Comparison of ENCODE assay signal across 8 mouse cellular contexts in genomic region chr9:58873541-58874324, GRCm38 (mm10). TPM values are rescaled to one million over a fixed set of nuclear protein-coding genes. Genes with fewer than 3 reads are reported as not detected.
A peak's percentile ranks its signal among the peaks of the same experiment; 100 is the strongest.
DNase-seq lines count a peak whose midpoint lies in the region; ATAC-seq and TF ChIP-seq lines count a peak whose summit lies in the region.

No protein-coding gene starts in this region.

- H3K4me2 ChIP-seq in heart, embryonic 12.5 days: no peak overlapping the region
- no peak overlapping the region for H3K4me2 ChIP-seq in stomach, embryonic 16.5 days (ENCODE audit: low read depth, low read length)

- in situ Hi-C loops in Patski (cut with MboI; ENCODE audit: low pct_unique_long_range_greater_than_20kb): loop anchor here (5.0 to 25.0 kb wide), 4 partner anchors 166 to 536 kb away; no protein-coding TSS in a partner anchor

- H3K4me1 ChIP-seq in heart, embryonic 12.5 days (replicated peaks): peaks cover 12% of the 10 kb centered on the region
- no peaks in the 10 kb centered on the region for H3K4me1 ChIP-seq in midbrain, embryonic 10.5 days
- H3K4me1 ChIP-seq in stomach, embryonic 16.5 days (ENCODE audit: control insufficient read depth, insufficient read depth, low read length): no peaks in the 10 kb centered on the region

- H3K4me3 ChIP-seq in heart, embryonic 12.5 days: no peak overlapping the region
- H3K4me3 ChIP-seq in midbrain, embryonic 10.5 days: no peak overlapping the region
- no peak overlapping the region for H3K4me3 ChIP-seq in stomach, embryonic 16.5 days (replicated peaks; ENCODE audit: low read length)

- no peaks in the 10 kb centered on the region for H3K9me3 ChIP-seq in heart, embryonic 12.5 days (replicated peaks)
- no peaks in the 10 kb centered on the region for H3K9me3 ChIP-seq in midbrain, embryonic 10.5 days (replicated peaks)
- H3K9me3 ChIP-seq in stomach, embryonic 16.5 days (replicated peaks; ENCODE audit: control insufficient read depth, low read length): no peaks in the 10 kb centered on the region

- POLR2A ChIA-PET in Patski (lab: Charles Lee): no interaction called here

- peaks cover 32% of the 10 kb centered on the region for H3K36me3 ChIP-seq in heart, embryonic 12.5 days
- peaks cover 52% of the 10 kb centered on the region for H3K36me3 ChIP-seq in midbrain, embryonic 10.5 days
- H3K36me3 ChIP-seq in stomach, embryonic 16.5 days (ENCODE audit: control insufficient read depth, insufficient read depth, low read length): peaks cover 7% of the 10 kb centered on the region; the same call in 1 of the 2 replicates

- no peak overlapping the region for H3K9ac ChIP-seq in heart, embryonic 12.5 days
- H3K9ac ChIP-seq in stomach, embryonic 16.5 days (ENCODE audit: low read length): no peak overlapping the region

- TF ChIP-seq CTCF in Patski (IDR thresholded peaks at IDR 0.05): peak; percentile 83

- WGBS in heart, embryonic 12.5 days: 36% methylated on average over 10 of the region's 10 CpGs
- 53% methylated on average over 10 of the region's 10 CpGs for WGBS in midbrain, embryonic 10.5 days
- 49% methylated on average over 10 of the region's 10 CpGs for WGBS in stomach, embryonic 16.5 days

- H3K27me3 ChIP-seq in heart, embryonic 12.5 days (replicated peaks): no peaks in the 10 kb centered on the region
- H3K27me3 ChIP-seq in Patski: no peaks in the 10 kb centered on the region
- H3K27me3 ChIP-seq in midbrain, embryonic 10.5 days (ENCODE audit: low read depth, poor library complexity, severe bottlenecking): no peaks in the 10 kb centered on the region
- no peaks in the 10 kb centered on the region for H3K27me3 ChIP-seq in stomach, embryonic 16.5 days (ENCODE audit: control insufficient read depth, insufficient read depth, low read length)

- ATAC-seq in heart, embryonic 12.5 days (ENCODE audit: insufficient number of reproducible peaks, low FRiP score): no peak
- ATAC-seq in Patski: no peak
- ATAC-seq in stomach, embryonic 16.5 days (ENCODE audit: insufficient read depth, low FRiP score): 0 out of 2 replicates have a peak, but pooled peaks have one; percentile 50

- no peak overlapping the region for H3K27ac ChIP-seq in heart, embryonic 12.5 days (ENCODE audit: poor library complexity, severe bottlenecking)
- no peak overlapping the region for H3K27ac ChIP-seq in midbrain, embryonic 10.5 days (replicated peaks)
- no peak overlapping the region for H3K27ac ChIP-seq in stomach, embryonic 16.5 days (ENCODE audit: low read length)

- peak; percentile 49 to 71 for DNase-seq in heart, adult 18-20 months
- no peak for DNase-seq in Patski (ENCODE audit: low read depth, low spot score)
- peak; percentile 88 to 89 for DNase-seq in cerebellum, postnatal 14 days
- peak; percentile 19 to 47 for DNase-seq in heart, adult 9 months (ENCODE audit: low spot score in 2 of 2)
- DNase-seq in layer of hippocampus, postnatal 14 days (ENCODE audit: low spot score in 2 of 2): peak; percentile 60 to 81
- DNase-seq in midbrain, embryonic 10.5 days (ENCODE audit: low spot score): peak; percentile 44

- CTCF ChIA-PET in Patski (lab: Charles Lee): interaction anchor here (0.9 to 2.0 kb wide), 9 partner anchors 9 to 331 kb away, joined by 3 to 5 read pairs (median 4); no protein-coding TSS in a partner anchor

RNA-seq across cellular contexts. Expression of gene Hcn4, which starts 50.5 kb away (rescaled TPM):
- total RNA-seq in heart, adult 18-20 months (2021): 1 to 10 TPM; 6.6 to 6.8 TPM
- 2.3 and 2.5 TPM in 2 replicates for polyA plus RNA-seq in heart, embryonic 12.5 days (2016; fragmentation: Nextera tagmentation; extraction: Ambion mirVana)
- 0.03 TPM for polyA plus RNA-seq in Patski (2021)
- 1 to 10 TPM; 4.3 to 6.0 TPM for total RNA-seq in layer of hippocampus, postnatal 14 days (2021)
- 0.42 and 0.65 TPM in 2 replicates for polyA plus RNA-seq in midbrain, embryonic 10.5 days (2016; fragmentation: Nextera tagmentation; extraction: Ambion mirVana)
- 0.10 and 0.15 TPM in 2 replicates for polyA plus RNA-seq in stomach, embryonic 16.5 days (2015; fragmentation: Nextera tagmentation; extraction: Ambion mirVana)
